Mouse (Mus musculus): ENCODE measurements around the gene Gm20388.

Gm20388 gene

GRCm38 (mm10) chr8:122704612-122705011 is 2794.0 kb downstream of the Gm20388 start:
- no peak for DNase-seq

- DNase-seq: peak; percentile 38
Observed at GRCm38 (mm10) chr8:122705901-122706561, 2795.4 kb downstream of the Gm20388 start.

GRCm38 (mm10) chr8:122707184-122707583 is 2796.5 kb downstream of the Gm20388 start:
- DNase-seq: no peak

DNA sequence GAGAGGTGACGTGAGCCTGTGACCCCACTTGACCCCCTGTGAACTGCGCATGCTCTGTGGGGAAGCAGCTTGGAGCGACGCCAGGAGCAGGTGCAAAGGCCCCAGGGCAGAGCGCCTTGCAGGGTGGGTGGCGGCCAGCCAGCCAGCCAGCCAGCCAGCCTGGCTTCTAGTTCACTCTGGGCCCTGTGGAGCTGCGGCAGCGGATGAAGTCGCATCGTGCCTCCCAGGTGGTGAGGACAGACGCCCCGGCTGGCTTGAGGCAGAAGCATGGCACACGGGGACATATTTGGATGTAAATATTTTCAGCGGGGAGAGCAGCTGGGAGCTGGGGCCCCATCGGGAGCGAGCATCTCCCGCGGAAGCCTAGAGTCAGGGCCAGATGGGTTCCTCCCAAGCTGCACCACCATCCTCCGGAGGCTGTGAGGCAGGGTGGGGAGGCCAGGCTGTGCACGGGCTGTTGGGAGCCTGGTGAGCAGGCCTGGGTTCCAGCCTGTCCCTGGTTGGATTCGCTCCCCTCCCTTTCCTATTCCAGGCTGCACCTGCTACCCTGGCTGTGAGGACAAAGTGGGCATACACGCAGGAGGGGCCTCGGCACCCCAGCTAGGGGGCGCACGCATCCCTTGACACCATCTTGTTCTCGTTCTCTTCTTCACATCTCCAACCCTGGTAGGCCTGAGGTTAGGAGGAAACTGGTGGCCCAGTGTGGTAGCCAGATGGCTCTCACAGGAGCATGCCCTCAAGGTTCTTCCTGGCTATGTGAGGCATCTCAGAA is 2798.9 kb downstream of the Gm20388 start:
- DNase-seq: no peak

GRCm38 (mm10) chr8:122711480-122711879 is 2800.8 kb downstream of the Gm20388 start:
- no peak for DNase-seq

- peak; percentile 81 for DNase-seq
Observed at GRCm38 (mm10) chr8:122711891-122712365, 2801.3 kb downstream of the Gm20388 start.

DNA sequence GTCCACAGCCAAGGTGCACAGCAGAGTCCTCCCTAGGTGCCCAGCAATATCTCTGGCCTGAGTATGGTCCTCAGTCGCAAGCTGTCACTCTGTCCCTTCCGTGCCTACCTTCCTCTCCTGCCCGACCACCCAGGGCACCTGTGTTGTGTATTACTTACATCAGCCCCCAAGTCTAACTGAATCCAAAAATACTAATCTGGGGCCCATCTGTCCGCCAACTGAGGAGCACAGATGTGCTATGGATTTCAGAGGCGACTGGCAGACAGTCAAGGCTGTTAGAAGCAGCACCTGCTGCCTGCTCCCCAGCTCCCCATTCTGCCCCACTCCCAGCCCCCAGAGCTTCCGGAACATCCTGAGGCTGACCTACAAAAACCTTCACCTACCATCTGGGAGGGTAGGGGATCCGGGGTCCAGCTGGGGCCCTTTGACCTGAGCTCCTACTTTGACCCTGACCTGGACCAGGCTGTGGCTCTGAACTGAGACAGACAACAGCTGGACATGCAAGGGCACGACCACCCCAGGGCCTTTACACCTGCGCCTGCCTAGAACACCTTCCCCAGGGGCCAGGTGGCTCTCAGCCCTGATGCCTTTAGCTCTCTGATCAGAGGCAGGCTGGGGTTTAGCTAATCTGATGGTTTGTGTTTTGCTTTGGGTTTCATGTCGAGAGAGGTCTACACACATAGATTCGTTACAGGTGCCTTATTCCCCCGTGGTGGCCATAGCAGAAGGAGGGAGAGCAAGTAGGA is 2801.9 kb downstream of the Gm20388 start:
- no peak for DNase-seq

- no peak for DNase-seq
Observed at GRCm38 (mm10) chr8:122713157-122713518, 2802.5 kb downstream of the Gm20388 start.

DNA sequence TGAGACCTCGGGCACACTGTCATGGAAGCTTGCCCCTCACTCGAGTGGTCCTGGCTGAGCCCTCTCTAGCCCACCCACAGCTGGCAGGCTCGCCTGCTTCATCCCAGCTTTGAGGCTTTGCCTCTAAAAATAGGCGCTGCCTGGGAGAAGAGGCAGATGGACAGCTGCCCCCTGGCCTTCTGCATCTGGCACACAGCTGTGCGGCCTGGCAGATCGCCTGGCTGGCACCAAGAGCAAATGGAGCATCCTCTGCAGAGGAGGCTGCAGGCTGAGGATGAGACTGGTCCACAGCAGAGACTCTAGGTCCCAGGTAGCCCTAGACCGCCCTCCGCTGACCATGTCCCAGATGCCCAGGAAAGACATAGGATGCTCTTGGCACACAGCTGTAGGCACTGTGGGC is 2805.9 kb downstream of the Gm20388 start:
- DNase-seq: peak; percentile 71

GRCm38 (mm10) chr8:122717869-122718509 is 2807.3 kb downstream of the Gm20388 start:
- DNase-seq: no peak

- no peak for DNase-seq
Observed at GRCm38 (mm10) chr8:122718711-122719499, 2808.3 kb downstream of the Gm20388 start.

GRCm38 (mm10) chr8:122719500-122720065 is 2808.9 kb downstream of the Gm20388 start:
- DNase-seq: peak; percentile 46

DNA sequence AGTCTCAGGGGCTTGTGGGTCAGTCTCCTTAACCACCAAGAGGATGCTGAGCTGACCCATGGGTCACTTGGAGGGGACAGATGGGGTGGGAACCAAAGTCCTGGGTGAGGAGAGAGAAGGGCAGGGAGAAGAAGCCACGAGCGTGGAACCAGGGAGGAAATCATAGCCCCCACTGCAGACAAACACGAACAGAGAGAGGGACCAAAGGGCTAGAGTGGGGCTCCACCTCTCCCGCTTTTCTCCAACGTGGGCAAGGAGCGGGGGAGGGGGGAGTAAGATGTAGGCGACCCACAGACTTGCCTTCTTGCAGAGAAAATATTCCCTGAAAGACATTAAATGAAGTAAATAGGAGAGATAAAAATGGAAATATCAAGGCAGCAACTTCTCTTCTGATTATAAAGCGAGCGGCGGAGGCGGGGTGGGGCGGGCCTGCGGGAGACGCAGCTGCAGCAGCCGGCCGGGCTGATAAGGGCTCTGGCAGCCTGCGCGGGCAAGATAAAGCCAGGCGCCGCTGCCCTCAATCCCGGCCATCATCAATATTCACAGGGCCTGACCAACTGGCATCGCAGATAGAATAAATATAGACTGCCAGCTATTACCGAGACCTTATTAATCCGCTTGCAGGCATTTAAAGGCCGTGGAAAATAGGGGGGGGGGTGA is 2809.6 kb downstream of the Gm20388 start:
- peak; percentile 76 for DNase-seq

GRCm38 (mm10) chr8:122720811-122721640 is 2810.4 kb downstream of the Gm20388 start:
- peak; percentile 50 for DNase-seq

DNA sequence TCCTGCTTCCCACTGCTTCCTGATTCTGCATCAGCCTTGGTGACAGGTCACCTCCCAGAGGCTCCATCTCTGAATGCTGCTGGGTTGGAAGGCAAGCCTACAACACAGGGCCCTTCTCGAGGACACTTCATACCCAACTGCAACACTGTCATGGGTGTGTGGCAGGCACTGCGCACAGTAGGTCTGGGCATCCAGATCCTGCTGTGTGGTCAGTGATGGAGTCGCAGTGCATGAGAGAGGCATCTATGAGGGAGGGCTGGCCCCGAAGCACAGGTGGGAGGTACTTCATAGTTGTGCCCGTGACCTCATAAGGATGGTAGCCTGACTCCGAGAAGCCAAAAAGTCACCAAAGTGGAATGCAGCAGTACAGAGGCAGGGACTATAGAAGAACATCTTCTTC is 2814.5 kb downstream of the Gm20388 start:
- no peak for DNase-seq

GRCm38 (mm10) chr8:122726789-122727188 is 2816.1 kb downstream of the Gm20388 start:
- DNase-seq: no peak

DNA sequence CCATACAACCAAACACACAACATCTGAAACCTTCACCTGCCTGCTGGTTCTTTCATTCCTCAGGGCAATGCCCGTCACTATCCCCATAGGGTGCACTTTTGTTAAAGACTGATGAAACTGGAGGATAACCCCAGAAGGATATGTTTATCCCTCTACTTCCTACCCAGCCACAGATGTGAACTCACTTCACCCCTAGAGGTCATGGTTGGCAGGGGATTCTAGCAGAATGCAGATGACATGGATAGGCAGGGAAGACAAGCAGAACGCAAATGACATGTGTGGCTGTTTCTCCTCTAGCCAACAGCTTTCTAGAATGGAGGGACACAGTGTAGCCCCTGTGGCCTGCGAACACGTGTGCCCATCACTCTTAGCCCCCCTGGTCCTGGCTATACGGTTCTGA is 2816.8 kb downstream of the Gm20388 start:
- DNase-seq: peak; percentile 38

GRCm38 (mm10) chr8:122728630-122729029 is 2818.0 kb downstream of the Gm20388 start:
- no peak for DNase-seq

- no peak for DNase-seq
Observed at GRCm38 (mm10) chr8:122735110-122735509, 2824.5 kb downstream of the Gm20388 start.
